Mouse (Mus musculus) frontal cortex, postnatal 10 days (tissue): Measurements from ENCODE around the gene Slc32a1.

Experiments
- DNase-seq, 2 experiments: peaks; one replicate each; pipeline ENCODE4 v3.0.0; 2022; ENCODE audit warnings: low spot score in 2 of 2, mixed read lengths in 1 of 2

The Slc32a1 gene

DNA sequence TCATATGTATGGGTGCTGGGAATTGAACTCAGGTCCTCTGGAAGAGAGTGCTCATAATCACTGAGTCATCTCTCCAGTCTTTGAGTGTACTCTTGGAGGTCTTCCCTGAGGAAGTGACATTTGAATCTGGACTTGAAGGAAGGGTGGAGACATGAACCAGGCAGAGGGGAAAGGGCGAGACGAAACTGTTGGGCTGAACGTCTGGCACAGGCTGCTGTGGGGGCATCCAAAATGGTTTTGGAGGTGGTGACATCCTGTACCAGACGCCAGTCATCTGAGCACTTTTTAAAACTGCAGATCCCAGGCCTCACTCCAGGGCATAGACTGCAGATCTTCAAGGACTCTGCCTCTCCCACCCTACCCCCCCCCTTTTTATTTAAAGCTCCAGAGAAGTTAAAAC lies 45.2 kb downstream of the Slc32a1 start:
- DNase-seq = no peak

- no peak for DNase-seq
Observed at GRCm38 (mm10) chr2:158658822-158659221, 48.3 kb downstream of the Slc32a1 start.

- DNase-seq = no peak
Observed at GRCm38 (mm10) chr2:158659346-158659745, 48.8 kb downstream of the Slc32a1 start.

GRCm38 (mm10) chr2:158665098-158665497 lies 54.5 kb downstream of the Slc32a1 start, which contains the start of gene Ppp1r16b:
Ppp1r16b (plus strand) TSS chr2:158665398.
- DNase-seq = no peak
